Mouse (Mus musculus) CH12F3 (cell line): Measurements from ENCODE around the gene Zfp541.

Experiments
- in situ Hi-C: fragments of 300-500 bp; cut with MboI; formaldehyde crosslinking; loops from 2 replicates; pipeline ENCODE4 v1.14.3; 2020; ENCODE audit warnings: low sequenced_read_pairs

Gene Zfp541

DNA sequence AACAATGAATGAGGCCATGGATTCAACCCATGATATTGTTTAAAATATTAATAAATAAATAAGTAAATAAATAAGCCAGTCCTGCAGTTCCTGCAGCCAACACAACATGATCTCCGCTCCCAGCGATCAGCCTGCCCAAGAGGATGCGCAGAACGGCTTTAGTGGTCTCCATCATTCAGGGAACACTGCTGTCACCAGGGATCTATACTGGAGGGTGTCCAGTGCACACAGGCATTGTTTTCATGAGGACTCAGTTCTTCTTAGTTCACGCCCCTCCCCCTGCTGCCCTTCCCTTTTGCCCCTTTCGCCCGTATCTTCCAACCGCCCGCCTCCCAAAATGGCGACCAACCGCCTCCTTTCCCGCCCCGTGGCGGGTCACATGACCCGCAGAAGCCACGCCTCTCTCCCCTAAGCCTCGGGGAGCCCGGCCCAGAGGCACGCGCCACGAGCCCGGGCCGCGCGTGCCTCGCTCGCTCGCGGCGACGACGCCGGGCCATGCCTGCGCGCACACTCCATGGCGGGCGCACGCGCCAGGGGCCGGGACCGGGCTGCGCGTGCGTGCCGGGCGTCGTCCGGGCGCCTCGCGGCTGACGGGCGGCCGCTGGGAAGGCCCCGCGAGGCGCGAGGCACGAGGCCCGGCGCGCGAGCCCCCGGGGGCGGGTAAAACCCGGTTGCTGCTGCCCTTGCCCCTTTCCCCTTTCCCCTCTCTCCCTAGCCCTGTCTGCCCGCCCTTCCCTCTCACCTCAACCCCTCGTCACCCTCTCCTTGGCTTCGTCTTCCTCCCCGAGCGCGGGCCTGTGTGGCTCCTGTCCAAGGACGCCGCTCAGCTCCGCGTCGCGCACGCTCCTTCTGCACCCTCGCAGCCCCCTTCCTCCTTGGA is at the start of gene Zfp541:
TSS of gene Zfp541 (plus strand) at position 596 of the 880 bp plus-strand sequence.
- in situ Hi-C loops: no loop called here

DNA sequence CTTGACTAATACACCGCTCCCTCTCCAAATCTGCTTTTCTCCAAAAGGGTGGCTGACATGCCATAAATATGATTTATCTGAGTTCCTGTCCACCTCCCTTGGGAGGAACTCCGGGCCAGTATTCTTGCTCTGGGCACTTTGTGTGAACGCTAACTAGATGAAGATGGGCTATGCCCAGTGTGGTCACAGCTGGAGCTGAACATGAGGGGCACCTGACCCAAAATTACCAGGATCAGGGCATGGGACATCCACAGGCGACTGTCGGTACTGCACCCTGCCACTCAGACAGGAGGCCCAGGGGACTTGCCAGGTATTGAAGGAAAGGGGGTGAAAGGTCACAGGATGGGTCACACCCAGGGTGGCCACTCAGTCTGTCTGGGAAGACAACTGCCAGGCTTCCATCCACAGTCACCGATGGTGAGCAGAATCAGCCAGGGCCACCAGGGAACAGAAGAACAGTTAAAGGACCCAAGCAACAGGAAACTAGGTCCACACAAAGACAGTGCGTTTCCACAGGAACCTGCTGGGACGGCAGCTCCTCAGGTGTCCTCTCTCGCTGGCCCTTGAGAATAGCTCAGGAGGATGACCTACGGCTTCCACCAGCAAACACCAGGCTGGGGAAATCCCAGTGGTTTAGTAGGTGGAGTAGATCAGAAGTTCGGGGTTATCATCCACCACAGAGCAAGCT is 48.9 kb upstream of the Zfp541 start:
- in situ Hi-C loops: no loop called here

DNA sequence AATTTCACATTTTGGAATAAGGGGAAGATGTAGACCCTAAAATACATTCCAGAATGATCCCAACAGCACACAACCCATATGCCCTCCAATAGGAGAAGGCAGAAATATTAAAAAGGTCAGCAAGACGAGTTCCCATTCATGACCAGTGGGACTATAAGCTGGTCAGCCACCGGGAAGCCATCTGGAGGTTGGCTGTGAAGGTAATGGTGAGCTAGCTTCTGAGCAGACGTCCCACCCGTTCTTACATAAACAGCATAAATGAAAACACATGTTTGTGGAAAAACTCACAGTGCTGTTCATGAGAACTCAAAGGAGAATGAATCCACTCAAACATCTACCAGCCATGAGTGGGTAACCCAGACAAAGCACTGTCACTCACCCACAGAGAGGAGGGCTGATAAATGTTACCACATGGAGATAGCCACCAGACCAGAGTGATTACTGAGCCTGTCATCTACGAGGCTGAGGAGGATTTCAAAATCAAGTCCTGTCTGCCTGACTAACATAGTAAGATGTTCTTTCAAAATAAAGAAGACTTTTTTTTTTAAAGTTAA is 47.8 kb upstream of the Zfp541 start:
- in situ Hi-C loops: no loop called here

DNA sequence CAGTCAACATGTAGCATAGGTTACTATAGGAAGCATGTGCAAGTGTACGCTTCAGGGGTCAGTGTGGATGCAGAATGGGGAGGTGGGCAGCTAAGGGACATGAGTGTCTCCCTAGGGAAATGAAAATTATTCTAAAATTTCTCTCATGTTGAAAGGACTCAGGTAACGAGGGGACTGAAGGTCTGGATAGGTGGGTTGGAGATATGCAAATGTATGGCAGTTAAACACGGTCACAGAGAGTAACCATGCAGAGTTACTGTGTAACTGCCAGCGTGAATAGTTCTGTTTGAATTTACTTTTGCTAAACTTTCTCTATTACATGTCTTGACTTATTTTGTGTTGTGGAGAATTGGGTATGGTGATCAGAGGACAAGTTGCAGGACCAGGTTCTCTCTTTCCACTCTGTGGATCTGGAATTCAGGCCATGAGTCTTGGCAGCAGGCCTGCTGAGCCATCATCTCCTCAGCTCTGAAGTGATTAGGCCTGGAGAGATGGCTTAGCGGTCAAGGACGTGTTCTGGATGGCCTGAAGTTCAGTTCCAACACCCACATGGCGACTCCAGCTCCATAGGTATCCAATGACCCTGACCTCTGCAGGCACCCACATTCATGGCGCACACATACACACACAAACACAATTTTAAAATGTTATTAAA is 47.0 kb upstream of the Zfp541 start:
- in situ Hi-C loops: no loop called here

DNA sequence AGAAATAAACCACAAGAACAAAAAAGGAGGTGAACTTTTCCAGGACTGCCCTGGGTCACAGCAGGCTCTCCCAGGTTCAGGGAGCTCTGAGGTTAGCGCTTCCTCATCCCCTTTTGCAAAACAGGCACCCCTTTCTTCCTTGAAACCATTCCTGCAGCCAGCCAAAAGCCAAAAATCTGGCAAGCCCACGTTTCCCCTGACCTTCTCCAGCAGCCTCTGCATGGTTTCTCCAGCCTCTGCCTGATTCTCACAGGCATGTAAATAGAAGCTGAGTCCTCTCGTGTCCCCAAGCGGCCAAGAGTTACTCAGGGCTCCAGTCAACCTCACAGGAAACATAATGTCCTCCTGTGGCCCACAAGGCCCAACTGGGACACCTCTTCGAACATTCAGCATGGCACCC is 46.2 kb upstream of the Zfp541 start:
- in situ Hi-C loops: no loop called here

DNA sequence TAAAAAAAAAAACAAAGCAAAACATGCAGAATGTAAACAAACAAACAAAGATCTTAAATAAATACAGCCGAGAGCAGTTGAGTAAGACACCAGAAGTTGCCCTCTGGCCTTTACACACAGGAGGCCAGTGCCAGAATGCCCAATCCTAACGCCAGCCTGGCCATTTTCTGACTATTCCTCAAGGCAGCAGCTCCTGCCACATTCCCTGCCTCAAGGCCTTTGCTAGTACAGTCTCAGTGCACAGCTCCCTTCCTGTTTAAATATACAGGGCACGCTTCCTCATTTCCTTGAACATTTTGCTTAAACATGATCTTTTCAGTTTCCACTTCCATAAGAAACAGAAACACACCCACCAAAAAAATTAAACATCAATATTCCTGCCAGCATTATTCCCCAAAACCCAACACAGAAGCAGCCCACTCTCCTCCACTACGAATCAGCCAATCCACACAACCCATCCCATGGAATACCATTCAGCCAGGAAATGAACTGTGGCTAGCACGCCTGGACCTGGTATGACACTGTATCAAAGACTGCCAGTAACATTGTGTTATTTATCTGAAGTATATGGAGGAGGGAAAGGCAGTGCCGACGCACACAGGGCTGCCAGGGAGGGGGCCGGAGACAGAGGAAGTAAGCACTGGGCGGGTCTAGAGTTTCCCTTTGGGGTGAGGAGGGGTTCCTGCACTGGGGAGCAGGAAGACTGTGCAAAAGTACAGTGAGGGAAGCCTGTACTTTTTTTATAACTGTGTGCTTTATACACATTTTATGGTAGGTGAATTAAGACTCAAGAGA is 43.4 kb upstream of the Zfp541 start:
- in situ Hi-C loops: no loop called here

DNA sequence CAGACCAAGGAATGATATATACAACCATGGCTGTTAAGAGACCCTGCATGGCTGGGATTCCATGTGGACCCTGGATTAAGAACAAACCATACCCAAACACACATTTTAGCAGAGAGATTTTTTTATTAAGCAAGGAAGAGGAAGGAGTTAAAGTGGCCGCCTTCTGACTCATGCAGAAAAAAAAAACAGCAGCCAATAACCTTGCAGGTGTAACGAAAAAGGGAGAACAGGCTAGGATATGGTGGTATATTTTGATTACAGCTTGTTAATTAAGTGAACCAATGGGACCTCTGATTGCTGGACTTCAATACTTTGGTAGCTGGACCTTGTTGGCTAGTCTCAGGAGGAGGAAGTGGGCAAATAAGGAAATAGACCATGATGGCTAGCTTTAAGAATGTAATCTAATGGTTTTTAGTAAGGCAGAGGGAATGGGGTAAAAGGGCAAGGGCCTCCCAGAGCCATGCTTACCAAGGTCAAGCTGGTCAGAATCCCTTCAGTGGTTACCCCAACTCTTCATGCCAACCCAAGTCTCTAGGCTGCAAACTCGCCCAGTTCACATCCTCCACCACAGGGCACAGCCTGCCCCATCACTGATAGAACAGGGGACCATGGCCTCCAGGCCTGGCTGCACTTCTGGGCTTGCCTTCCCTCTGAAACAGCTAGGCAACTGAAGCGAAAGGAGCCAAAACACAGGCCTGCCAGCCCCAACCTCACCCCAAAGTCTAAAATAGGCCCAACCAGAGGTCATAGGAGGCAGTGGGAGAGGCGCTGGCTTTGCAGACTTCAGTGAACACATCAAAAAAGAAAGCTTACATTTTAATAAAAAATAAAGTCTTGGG is 42.1 kb upstream of the Zfp541 start:
- in situ Hi-C loops: no loop called here

DNA sequence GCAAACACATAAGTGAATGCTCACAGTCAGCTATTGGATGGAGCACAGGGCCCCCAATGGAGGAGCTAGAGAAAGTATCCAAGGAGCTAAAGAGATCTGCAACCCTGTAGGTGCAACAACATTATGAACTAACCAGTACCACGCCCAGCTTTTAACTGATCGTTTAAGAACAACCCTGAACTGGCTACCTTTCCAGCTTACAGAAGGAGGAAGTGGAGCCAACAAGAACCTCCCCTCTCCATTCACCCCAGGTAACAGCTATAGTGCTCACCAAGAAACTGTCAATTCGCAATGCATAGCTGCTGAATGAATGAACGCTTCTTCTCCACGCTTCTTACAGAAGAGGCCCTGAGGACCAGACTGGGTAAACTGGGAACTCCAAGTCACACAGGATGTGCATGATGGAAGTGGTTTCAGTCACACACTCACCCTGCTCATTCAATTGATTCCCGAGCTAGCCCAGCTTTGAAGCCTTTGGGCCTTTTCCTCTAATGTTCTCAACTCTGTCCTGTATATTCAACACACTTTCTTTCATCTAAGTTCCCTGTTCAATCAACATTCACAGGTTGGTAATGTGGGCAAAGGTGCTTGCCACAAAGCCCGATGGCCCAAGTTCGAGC is 36.9 kb upstream of the Zfp541 start:
- in situ Hi-C loops: no loop called here

DNA sequence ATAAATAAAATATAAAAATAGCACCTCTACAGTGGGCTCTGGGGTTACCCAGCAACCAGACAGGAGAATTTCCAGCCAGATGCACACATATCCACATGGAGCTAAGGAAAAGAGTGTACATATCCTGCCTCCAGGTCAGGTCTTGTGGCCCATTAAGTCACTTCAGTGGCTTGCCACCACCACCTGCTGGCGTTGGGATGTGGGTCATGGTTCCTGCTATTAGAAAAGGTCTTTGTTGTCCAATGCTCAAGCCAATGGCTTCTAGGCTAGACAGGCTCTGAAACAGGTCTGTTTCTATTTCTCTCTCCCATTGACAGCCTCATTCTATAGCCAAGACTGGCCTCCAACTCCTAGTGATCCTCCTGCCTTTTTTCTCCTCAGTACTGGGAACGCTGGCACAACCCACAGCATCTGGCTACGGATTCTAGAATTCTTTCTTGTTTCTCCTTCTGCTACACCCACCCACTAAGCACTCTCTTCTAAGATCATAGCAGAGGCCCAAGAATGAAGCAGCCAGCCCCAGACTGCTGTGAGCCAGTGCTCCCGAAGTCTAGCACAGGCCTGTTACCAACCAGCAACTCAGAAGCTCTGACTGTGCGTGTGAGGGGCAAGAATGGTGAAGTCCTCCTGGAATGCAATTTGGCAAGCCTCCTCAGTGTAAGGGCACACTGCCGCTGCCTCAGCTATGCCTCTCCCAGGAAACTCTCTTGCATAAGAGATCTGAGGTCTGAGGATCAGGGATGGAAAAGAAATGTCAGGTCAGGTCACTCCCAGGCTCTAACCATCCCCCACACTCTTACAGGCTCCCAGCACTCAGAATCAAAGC is 33.3 kb upstream of the Zfp541 start:
- in situ Hi-C loops: no loop called here

DNA sequence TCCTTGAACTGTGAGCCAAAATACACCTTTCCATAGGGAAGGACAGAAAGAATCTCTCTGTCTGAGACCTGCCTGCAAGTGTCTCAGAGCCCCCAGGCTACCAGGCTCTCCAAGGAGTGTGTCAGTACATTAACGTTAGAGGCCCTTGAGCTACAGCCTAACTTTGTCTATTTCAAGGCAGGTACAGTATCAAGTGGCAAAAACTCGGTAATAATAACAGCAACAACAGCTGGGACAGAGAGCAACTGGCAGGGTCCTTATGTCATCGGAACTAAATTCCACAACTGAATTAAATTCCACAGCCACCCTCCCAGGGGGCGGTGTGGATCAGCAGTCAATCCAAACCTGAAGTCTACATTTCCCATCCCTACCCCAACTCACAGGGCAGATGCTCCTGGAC is 30.5 kb upstream of the Zfp541 start:
- in situ Hi-C loops: no loop called here

DNA sequence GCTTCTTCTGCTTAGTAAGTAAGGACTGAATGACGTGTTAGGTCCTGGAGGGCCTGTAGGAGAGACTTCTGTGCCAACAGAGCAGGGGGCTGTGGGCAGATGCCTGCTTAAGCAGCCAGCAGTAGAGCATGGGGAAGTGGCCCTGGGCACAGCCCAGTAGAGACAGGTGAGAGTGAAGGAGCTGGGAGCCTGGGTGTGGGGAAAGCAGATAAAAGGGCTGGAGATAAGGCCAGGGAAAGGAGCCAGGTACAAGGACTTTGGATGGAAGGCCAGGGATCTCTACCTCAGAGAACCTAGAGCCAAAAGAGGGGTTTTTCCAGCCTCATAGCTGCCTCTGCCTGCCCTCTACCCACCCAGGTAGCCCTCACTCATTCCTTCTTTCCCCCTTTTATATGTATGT is 28.6 kb upstream of the Zfp541 start:
- in situ Hi-C loops: no loop called here

DNA sequence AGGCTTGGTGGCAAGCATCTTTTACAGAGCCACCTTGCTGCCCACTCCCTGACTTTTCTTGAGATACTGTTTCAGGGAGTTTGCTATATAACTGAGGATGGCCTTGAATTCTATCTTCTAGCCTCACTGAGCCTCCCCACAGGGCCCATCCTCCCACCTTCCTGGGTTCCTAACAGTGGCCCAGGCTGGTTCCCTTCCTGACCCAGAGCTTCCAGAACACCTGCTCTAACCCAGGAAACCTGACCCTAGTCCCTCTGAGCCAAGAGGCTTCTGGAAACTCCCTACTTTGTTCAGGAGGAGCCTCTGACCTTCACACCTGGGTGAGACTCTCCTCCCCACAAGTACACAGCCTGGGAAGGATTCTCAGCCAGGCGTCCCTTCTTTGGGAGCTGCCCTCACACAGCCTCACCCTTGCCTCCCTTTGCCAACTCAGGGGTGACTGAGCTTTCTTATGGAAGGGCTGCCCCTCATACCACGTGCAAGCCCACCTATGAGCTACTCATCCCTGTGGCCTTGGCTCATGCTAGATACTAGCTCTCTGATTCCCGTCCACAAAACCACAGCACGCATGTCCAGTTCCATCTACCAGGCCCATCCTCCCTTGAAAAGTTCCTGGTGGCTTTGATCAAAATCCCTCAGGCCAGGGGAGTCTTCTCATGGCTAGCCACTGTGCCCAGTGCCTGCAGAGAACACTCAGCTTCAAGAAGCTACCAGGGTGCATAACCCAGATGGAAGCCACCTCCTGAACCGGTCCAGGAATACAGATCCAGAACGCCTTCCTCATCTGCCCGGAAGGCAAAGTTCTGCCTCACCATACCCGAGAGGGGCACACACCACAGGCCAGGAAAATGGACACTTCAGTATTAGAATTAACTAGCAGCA is 27.8 kb upstream of the Zfp541 start:
- in situ Hi-C loops: no loop called here

DNA sequence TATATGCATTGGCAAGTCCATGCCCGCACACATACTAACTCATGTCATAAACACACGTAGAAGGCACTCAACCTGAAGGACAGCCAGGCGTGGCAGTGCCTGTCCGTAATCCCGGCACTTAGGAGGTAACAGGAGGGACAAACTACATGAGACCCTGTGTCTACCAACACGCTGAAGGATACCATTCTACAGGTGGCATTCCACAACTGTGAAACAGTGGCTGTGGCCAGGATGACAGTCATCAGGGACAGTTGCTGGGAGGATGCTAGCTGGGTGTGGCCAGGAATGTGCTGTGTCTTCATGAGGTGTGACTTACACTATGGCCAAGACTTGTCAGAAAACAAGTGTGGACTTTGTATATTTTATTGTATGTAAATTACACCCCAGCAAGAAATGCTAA is 24.6 kb upstream of the Zfp541 start:
- in situ Hi-C loops: no loop called here

DNA sequence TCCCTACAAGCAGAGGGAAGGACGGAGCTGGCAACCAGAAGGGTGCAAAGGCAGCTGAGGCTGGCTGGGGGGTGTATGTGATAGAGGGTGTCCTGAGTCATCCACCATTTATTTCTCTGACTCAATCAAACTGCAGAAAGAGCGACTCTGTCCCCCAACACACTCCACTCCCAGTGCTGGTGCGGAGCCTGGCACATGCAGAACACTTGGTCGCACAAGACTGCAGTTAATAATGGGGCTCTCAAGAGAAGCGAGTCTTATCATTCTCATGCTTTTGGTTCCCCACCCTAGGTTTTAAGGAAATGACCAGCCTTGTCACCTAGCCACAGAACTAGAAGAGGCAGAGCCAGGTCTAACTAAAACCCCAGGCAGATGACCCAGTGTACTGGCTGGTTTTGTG is 22.3 kb upstream of the Zfp541 start:
- in situ Hi-C loops: no loop called here

DNA sequence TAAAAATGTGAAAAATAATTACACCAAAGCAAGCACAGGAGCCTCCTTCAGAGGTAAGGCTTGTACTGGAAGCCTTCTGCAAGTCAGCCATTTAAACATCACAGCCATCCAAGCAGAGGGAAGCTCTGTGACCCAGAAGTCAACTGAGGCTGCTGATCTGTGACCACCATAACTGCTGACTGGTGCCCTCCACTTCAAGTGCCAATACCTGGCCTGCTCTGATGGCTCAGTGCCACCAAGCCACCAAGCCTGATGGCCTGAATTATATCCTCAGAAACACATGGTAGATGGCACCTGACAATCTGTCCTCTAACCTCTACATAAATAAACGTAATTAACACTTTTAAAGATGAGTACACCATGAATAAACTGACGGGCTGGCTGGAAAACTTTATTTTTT is 20.4 kb upstream of the Zfp541 start:
- in situ Hi-C loops: no loop called here

DNA sequence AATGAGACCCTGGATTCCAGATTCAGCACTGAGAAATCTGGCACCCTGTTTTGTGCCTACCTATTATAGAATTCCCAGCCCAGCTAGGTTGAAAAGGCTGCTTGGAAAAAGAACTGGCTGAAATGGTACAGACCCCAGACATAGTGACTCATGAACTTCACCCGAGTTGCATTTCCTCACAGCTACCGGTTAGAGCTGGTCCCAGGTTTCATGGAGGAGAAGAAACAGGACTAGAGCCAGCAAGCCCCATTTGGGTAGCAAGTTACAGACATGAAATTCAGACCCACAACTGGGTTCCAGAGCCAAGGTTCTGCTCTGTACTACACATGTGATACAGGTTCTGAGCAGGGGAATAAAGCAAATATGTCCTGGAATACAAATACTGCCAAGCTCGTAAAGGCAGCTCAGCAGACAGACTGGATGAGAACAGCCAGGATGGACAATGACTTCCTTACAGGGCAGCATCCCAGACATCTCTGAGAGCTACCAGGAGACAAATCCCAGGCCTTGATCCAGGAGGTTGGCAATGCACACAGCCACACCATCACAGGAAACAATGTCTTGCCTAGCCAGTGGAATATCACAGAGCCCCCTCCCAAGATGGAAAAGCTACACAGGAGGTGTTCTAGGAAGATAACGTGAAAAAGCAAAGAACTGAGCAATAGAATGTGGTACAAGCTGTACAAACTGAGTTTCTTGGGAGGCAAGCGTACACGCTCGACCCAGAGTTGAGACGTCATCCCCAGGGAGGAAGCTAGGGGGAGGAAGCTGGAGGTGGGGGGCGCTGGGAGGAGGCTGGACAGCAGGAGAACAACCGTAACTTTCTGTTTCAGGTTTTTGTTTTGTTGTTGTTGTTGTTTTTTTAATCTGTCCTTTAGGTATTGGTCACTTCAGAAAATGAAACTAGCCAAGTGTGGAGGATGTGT is 18.5 kb upstream of the Zfp541 start:
- in situ Hi-C loops: no loop called here
